Mouse (Mus musculus) Patski (cell line): ENCODE data around the gene Efr3b. TPM values are rescaled to one million over a fixed set of nuclear protein-coding genes. Genes with fewer than 3 reads are reported as not detected.

Source experiments
- ATAC-seq: fragments of 100-300 bp; one replicate; pipeline ENCODE4 v1.8.0; 2021
- CTCF ChIA-PET: fragments of 350-600 bp; sonication (Branson Sonifier 250); formaldehyde crosslinking; loops from one replicate; lab custom pipeline; 2022; ENCODE audit warnings: inconsistent platforms; lab: Charles Lee
- POLR2A ChIA-PET: fragments of 350-600 bp; sonication (Branson Sonifier 250); formaldehyde crosslinking; loops from one replicate; lab custom pipeline; 2022; ENCODE audit warnings: antibody characterized with exemption, inconsistent platforms; lab: Charles Lee
- DNase-seq: peaks from one replicate; pipeline ENCODE4 v3.0.0-alpha.2; 2011; ENCODE audit warnings: low read depth, low spot score
- H3K27me3 ChIP-seq: fragments of 371-371 bp; one replicate; pipeline ENCODE4 v1.5.1; 2021
- CTCF ChIP-seq: fragments of 100-300 bp; IDR thresholded peaks from one replicate; pipeline ENCODE4 v1.5.1; 2021
- in situ Hi-C: fragments of 300-500 bp; cut with MboI; formaldehyde crosslinking; loops from 3 replicates; pipeline ENCODE4 v1.11.1; 2018; ENCODE audit warnings: low pct_unique_long_range_greater_than_20kb, mixed read lengths
- polyA plus RNA-seq: library from polyadenylated mRNA; unstranded; gene quantifications from one replicate; pipeline ENCODE4 v1.2.3, GENCODE M21; 2021

The Efr3b gene
- polyA plus RNA-seq, 1 experiment from 2014 or later, result 0.10 TPM

DNA sequence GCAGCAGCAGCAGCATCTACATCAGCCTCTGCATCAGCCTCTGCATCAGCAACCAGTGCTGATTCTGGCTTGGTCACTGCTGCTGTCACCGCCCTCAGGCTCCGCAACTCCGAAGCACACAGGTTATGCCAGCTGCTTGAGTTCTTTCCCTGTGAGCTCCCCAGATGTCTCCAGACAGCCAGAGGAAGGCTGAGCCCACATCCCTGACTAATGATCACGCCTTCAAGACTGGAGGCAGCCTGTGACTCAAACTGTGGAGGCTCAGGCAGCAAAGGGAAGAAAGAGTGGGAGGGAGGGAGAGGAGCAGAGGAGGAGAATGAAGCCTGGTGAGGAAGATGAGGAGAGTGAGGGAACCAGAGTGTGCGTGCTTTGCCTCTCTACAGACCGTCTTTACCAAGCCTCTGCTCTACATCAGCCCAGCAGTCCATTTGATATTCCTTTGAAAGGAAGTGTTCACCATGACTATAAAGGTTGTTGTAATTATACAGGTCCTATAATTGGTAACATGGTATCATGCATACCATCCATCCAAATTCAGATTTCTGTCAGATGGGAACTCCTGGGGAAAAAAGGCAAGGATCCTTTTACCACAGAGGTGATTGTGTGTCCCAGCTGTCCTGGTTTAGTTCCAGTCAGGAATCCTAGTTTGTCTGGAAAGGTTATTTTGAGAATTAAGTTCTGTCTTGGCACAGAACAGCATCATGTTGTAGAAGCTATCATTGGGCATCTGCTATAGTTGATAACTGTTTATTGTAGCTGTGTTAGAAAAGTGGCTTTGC lies 28.2 kb upstream of the Efr3b start:
- CTCF ChIA-PET, result no interaction called here
- in situ Hi-C loops, result no loop called here
- H3K27me3 ChIP-seq, result peaks cover 28% of the 10 kb centered on the region
- DNase-seq (no peak), ATAC-seq (no peak)
- POLR2A ChIA-PET, result no interaction called here
- no peak for TF ChIP-seq CTCF

DNA sequence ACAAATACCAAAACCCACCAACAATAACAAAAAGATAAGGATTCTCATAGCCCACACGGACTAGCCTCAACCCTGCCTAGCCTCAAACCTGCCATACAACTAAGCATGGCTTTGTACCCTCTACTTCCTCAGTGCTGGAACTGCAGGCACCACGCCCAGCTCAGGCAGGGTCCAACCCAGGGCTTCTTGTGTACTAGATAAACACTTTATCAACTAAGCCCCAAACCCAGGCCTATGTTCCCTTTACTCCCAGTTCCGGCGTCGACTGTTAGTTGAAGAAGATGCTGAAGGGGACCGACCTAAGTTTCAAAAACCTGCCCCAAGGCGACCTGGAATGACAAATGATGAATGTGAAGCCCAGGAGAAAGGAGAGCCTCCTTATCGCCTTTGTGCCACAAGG lies 27.2 kb upstream of the Efr3b start:
- DNase-seq, result no peak
- ChIA-PET POLR2A (no interaction called here), CTCF (no interaction called here)
- TF ChIP-seq CTCF, result no peak
- no peak for ATAC-seq
- in situ Hi-C loops, result no loop called here
- peaks cover 28% of the 10 kb centered on the region for H3K27me3 ChIP-seq

DNA sequence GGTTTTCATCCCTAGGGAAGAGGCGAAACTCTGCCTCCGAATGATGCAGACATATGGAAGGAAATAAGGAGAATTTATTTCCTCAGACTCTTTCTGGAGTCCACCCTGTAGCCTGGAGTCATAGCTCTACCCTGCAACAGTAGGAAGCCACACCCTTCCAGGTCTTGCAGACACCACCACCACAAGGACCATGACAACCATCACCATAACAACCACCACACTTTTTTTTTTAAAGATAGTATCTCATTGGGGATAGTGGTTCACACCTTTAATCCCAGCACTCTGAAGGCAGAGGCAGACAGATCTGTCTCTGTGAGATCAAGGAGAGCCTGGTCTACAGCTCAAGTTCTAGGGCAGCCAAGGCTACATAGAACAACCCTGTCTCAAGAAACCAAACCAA lies 26.8 kb upstream of the Efr3b start:
- ATAC-seq, result no peak
- DNase-seq, result no peak
- no peak for TF ChIP-seq CTCF
- POLR2A ChIA-PET, result no interaction called here
- peaks cover 30% of the 10 kb centered on the region for H3K27me3 ChIP-seq
- in situ Hi-C loops, result no loop called here
- CTCF ChIA-PET, result no interaction called here

DNA sequence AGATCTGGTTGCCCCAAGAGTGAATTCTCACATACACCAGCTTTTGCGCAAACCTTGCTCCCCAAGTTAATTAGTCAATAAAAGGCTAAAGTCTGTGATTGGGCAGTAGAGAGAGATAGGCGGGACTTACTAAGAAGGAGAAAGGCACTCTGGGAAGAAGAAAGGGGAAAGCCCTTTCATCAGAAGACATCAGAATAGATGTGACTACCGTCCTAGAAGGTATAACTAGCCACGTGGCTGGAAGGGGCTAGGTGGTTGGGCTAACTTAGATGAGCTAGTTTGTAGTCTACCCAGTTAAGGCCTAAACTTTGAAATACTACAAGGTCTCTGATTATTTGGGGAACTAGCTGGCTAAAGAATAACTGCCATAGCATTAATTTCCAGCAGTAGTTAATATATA lies 21.0 kb upstream of the Efr3b start:
- in situ Hi-C loops, result no loop called here
- peaks cover 36% of the 10 kb centered on the region for H3K27me3 ChIP-seq
- DNase-seq, result no peak
- CTCF ChIA-PET, result no interaction called here
- ATAC-seq, result no peak
- POLR2A ChIA-PET, result no interaction called here
- no peak for TF ChIP-seq CTCF

DNA sequence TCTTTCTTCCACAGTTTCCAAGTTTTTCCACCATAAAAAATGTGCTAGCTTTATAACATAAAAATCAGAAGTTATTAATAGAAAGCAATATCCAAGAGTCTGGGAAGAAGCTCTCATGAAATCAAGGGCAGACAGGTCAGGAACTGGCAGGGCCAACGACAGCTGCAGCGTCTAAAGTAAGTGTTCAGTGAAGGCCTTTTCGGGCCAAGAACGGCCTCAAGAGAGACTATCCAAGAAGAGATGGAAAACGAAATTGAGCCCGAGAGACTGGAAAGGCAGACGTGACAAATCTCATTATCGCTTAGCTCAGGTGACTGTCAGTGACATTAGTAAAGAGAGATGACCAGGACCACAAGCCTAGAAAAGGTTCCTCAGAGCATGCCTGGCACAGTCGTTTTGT lies 19.6 kb upstream of the Efr3b start:
- ChIA-PET CTCF (no interaction called here), POLR2A (no interaction called here)
- H3K27me3 ChIP-seq, result peaks cover 46% of the 10 kb centered on the region
- in situ Hi-C loops, result no loop called here
- no peak for ATAC-seq
- no peak for TF ChIP-seq CTCF
- no peak for DNase-seq

DNA sequence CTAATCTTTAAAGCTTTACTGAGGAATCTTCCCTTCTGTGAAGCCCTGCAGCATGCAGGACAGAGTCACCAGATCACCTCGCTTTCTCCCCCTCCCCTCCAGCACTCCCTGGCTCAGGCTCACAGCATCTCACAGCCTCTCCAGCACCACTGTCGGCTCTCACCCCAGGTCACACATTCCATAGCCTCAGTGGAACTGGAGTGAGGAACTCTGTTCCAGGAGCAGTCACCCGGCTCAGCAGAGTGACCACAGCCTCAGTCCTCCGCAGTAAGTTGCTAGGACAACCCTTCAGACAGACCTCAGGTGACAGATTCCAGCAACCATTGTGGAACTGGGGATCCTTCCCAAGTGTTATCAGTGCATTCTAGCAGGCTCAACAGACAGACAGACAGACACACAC lies 16.1 kb upstream of the Efr3b start:
- in situ Hi-C loops, result no loop called here
- POLR2A ChIA-PET, result no interaction called here
- no peak for ATAC-seq
- CTCF ChIA-PET, result no interaction called here
- peaks cover 47% of the 10 kb centered on the region for H3K27me3 ChIP-seq
- no peak for DNase-seq
- no peak for TF ChIP-seq CTCF

DNA sequence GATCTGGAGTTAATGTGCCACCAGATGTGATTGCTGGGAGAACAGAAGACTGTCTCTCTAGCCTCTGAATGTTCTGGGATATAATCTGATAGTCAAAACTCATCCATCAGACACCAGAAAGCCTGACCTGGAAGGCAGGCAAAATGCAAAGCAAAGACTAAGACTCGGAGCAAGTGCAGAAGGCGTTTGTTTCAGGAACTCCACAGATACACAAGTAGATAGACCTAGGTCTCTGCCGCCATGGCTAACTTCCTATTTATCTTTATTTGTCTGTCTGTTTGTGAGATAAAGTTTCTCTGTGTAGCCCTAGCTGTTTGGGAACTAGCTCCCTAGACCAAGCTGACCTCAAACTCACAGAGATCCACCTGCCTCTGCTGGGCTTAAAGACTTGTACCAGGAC lies 14.9 kb upstream of the Efr3b start:
- ChIA-PET POLR2A (no interaction called here), CTCF (no interaction called here)
- in situ Hi-C loops, result no loop called here
- no peak for DNase-seq
- H3K27me3 ChIP-seq, result peaks cover 55% of the 10 kb centered on the region
- ATAC-seq, result no peak
- no peak for TF ChIP-seq CTCF

DNA sequence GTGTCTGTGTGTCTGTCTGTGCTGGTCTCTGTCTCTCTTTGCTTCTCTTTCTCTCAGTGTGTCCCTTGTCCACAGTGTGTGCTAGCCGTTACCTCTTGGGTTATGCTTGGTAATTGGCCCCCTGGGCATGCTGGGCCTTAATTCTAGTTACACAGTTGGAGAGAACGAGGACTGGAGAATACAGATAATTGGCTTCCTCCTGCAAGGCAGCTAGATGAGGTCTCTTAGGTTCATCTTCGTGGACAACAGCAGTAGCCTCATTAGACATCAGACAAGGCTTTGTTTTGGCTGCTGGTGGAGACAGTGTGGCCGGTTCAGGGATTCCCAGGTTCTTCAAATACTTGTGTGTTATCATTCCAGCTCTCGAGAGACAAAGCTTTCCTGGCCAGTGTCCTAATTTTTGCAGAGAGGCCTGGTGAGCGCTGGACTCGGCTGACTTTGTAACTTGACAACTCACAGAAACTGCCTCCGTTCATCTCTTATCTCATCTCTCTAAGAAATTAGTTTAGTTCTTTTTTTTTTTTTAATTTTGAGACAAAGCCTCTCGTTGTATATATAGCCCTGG lies 12.2 kb upstream of the Efr3b start:
- ChIA-PET POLR2A (no interaction called here), CTCF (no interaction called here)
- DNase-seq, result no peak
- no peak for ATAC-seq
- in situ Hi-C loops, result no loop called here
- TF ChIP-seq CTCF, result no peak
- peaks cover 47% of the 10 kb centered on the region for H3K27me3 ChIP-seq

DNA sequence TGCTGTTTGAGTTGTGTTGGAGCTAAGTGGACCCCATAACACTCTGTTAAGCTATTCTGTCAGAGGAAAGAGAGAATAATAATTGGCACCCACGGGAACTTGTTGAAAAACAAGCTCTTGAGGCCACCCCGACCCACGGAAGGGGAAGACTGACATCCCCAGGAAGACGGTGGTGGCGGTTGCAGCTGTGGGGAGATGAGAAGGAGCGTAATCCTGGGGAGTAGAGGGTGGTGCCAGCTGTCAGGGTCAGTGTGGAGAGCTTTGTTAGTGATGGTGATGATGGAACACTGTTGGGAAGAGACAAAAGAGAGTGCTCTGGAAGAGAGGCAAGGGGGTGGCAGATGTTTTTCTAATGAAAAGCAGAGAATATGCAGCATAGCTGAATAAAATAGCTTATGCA lies 9.3 kb upstream of the Efr3b start:
- CTCF ChIA-PET, result no interaction called here
- TF ChIP-seq CTCF, result no peak

DNA sequence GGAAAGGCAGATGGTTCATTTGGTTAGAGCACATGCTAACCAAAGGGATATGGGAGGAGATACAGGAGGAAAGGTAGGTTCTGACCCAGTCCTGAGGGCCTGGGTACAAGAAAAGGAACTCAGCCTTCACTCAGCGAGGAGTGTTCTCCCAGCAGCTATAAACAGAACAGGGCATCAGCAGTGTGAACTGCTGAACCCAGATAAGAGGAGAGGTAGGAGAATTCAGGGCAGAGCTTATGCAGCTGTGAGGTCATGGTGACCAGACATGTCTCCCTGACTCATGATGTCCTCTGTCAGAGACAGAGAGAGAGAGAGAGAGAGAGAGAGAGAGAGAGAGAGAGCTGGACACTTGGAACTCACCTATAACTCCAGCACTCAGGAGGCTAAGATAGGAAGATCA lies 7.3 kb upstream of the Efr3b start:
- CTCF ChIA-PET, result no interaction called here
- no peak for TF ChIP-seq CTCF
- POLR2A ChIA-PET, result no interaction called here
- DNase-seq (no peak), ATAC-seq (no peak)
- peaks cover 41% of the 10 kb centered on the region for H3K27me3 ChIP-seq
- in situ Hi-C loops, result no loop called here

More for the DNA sequence above, 9.3 kb upstream of the Efr3b start:
- H3K27me3 ChIP-seq, result peaks cover 43% of the 10 kb centered on the region
- POLR2A ChIA-PET, result no interaction called here
- in situ Hi-C loops, result no loop called here
- ATAC-seq (no peak), DNase-seq (no peak)

DNA sequence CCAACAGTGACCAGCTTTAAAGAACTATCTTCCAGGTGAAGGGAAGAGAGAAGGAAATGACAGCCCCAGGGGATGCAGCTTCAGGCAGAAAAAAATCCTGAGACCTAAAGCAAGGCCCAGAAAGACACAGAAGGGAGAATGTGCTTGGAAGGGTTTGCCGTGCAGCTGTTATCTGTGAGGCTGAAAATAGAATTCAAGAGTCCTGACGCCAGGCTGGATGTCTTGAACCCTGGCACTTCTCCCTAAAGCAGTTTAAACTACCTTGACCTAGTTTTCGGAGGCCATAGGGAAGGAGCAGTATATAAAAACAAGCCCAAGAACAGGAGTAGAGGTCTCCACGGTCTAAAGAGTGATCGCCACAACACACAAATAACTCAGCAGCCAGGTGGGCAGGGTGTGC lies 3.7 kb upstream of the Efr3b start:
- CTCF ChIA-PET, result no interaction called here
- in situ Hi-C loops, result no loop called here
- ATAC-seq (no peak), DNase-seq (no peak)
- POLR2A ChIA-PET, result no interaction called here
- no peak for TF ChIP-seq CTCF
- peaks cover 44% of the 10 kb centered on the region for H3K27me3 ChIP-seq
